Mouse (Mus musculus) NIH3T3 (cell line): ENCODE measurements around the gene Gna11.
A peak's percentile ranks its signal among the peaks of the same experiment; 100 is the strongest.

Experiments used
- DNase-seq: peaks from one replicate; pipeline ENCODE4 v3.0.0-alpha.2; 2012; ENCODE audit warnings: low read depth

The Gna11 gene

GRCm38 (mm10) chr10:81543633-81544032, 1.4 kb downstream of the Gna11 start:
- no peak for DNase-seq

GRCm38 (mm10) chr10:81542727-81543460, 2.1 kb downstream of the Gna11 start:
- no peak for DNase-seq

GRCm38 (mm10) chr10:81541803-81542202, 3.2 kb downstream of the Gna11 start:
- DNase-seq, result no peak

- DNase-seq, result no peak
Measured at GRCm38 (mm10) chr10:81541363-81541762, 3.6 kb downstream of the Gna11 start.

- DNase-seq, result no peak
Measured at GRCm38 (mm10) chr10:81538321-81539048, 6.5 kb downstream of the Gna11 start.

GRCm38 (mm10) chr10:81537429-81537828, 7.6 kb downstream of the Gna11 start:
- DNase-seq, result no peak

- peak; percentile 75 for DNase-seq
Measured at GRCm38 (mm10) chr10:81536734-81537133, 8.3 kb downstream of the Gna11 start.

GRCm38 (mm10) chr10:81534826-81535225, 10.2 kb downstream of the Gna11 start:
- no peak for DNase-seq

DNA sequence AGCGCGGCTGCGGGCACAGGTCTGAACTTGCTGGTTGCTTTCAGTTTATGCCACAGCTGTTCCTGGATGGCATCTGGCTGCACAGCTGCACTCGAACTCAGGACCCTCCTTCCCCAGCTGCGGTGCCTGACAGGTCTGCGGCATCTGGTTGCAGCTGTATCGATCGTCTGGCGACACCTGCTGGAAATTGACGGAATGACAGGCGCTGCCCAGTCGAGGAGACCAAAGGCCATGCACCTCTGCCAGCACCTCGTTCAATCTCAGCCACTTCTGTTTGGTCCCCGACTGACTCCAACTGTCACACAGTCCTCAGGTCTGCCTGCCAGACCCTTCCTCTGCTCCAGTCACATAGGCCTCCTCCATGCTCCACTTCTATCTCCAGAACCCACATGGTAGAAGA, 18.2 kb downstream of the Gna11 start:
- DNase-seq, result peak; percentile 82

- DNase-seq, result no peak
Measured at GRCm38 (mm10) chr10:81525017-81525694, 19.8 kb downstream of the Gna11 start.

DNA sequence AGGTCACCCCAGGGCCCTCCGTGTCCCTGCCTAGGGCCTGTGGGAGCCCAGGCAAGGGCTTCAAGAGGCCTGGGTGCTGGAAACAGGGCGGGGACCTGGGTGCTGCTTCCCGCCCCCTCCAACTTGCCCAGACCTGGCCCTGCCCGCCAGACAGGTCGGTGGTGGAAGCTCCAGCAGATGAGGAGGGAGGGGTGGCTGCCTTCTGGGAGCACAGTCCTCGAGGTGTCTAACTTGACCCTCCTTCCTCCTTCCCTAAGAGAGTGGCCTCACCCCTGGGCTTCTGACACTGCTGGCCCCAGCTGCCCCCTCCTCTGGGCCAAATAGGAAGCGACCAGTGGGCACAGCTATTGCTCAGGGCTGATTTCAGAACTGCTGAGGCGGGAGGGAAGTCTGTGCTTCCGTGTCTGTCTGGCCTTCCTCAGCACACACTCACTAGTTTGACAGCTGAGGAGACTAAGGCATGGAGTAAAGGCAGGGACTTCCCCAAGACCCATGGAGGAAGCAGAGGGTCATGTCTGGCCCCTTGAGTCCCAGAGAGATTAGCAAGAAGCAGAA, 20.9 kb downstream of the Gna11 start, which contains the start of gene Gna15:
Gene Gna15 (minus strand): TSS at position 175 of the 555 bp plus-strand sequence.
- no peak for DNase-seq

- no peak for DNase-seq
Measured at GRCm38 (mm10) chr10:81523570-81523969, 21.4 kb downstream of the Gna11 start.

GRCm38 (mm10) chr10:81523142-81523541, 21.8 kb downstream of the Gna11 start:
- no peak for DNase-seq

GRCm38 (mm10) chr10:81519978-81520365, 25.0 kb downstream of the Gna11 start:
- DNase-seq, result no peak

DNA sequence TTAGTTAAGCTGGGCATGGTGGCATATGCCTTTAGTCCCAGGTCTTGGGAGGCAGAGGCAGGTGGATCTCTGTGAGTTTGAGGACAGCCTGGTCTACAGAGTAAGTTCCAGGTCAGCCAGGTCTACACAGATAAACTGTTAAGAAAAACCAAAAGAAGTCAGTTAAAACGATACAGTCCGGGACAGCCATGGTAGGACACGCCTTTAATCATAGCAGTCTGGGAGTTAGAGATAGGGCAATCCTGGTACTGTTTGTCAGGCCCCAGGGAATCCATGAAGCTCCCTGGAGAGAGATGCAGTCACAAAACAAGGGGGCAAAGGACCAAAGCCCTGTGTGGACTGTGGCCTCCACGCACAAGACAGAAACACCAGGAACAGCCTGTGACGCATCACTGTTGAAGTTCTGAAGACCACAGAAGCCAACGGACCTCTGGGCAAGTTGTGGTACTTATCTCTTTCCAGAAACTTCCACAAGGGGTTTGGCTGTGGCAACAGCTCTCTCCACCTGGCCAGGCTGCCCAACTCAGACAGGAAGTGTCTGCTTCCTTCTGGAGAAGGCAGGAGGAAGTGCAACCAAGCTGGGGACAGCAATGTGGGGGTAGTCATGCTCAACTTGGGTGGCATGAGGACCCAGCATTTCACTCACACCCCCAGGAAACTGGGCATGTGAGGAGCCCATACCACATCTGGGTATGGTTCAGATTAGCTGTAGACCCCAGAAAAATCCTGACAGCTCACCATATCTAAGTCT, 25.6 kb downstream of the Gna11 start:
- DNase-seq, result no peak

DNA sequence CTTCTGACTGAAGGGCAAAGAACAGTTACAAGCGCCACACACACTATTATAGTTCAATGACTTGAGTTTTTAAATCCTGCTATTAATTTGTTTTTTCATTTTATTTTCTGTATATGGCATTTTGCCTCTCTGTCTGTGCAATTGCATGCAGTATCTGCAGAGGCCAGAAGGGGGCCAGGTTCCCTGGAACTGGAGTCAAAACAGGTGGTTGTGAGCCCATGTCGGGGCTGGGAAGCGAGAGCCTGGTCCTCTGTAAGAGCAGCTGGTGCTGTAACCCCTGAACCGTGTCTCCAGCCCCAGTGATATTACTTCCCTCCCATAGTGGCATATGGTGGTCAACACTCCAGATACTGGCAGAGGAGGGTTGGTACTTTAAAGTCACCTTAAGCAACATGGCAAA, 26.4 kb downstream of the Gna11 start:
- DNase-seq, result peak; percentile 87

DNA sequence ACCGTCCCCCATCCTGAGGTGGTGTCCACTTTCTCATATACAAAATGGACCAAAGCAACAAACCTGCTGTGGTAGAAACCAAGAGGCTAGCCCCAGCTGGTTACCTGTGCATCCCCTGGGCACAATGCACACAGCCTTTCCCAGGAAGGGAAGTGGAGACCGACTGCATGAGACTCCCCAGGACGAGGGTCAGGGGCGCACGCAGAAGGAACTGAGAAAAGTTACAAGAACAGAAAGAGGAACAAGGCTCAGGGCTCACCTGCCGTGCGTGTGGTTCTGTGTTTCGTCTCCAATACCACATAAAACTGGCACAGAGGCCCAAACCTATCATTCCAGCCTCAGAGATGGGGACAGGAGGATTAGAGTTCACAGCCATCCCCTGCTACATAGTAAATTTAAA, 27.8 kb downstream of the Gna11 start:
- DNase-seq, result no peak

DNA sequence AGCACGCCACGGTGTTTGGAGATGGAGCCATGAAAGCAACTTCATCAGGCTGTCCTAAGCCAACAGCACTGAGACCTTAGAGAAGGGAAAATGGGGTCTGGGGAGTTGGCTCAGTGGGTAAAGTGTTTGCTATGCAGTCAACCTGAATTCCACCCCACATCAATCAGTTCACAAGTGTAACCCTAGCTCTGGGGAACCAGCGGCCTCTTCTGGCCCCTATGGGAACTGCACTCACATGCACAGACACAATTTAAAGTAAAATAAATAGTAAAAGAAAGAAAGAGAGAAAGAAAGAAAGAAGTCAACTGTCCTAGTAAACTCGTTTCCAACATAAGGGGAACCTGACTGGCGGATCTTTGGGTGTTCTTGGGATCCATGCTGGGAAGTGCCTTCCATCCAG, 31.2 kb downstream of the Gna11 start:
- DNase-seq, result no peak

DNA sequence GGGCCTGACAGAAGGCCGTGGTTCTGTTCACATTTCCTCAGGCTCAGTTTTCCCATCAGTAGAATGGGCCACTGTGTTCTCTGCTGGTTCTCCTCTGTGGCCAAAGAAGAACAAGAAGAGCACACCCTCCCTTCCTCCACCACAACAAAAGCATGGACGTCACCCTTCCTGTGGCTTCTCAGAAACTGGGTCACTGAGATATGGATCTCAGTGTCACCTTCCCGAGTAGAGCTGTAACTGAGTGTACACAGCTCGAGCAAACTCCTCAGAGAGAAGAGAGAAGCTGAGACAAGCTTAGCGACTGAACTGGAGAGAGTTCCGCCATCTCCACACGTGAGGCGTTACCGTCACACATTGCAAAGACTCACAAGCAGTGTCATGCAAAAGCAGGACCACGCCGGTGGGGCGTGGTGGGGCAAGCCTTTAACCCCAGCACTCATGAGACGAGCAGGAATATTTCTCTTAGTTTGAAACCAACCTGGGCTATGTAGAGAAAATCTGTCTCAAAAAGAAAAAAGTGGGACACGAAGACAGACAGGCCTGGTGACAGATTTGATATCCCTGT, 34.7 kb downstream of the Gna11 start:
- DNase-seq, result no peak

GRCm38 (mm10) chr10:81507691-81508489, 37.1 kb downstream of the Gna11 start:
- no peak for DNase-seq

DNA sequence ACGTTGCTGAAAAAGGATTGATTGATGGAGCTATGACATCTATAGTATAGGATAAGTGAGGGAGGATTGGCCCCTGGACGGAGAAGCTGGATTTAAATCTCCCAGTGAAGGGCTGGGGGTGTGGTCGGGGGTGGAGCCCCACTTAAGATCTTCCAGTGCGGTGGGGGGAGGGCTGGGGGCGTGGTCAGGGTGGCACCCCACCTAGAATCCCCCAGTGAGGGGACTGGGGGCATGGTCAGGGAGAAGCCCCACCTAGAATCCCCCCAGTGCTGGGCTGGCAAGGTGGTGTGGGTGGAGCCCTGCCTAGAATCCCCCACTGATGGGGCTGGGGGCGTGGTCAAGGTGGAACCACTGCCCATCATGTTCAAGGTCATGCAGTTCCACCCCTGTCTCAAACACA, 37.9 kb downstream of the Gna11 start:
- no peak for DNase-seq
